Mouse (Mus musculus): Measurements from ENCODE around the gene Erv3. TPM values are rescaled to one million over a fixed set of nuclear protein-coding genes. Genes with fewer than 3 reads are reported as not detected.
A peak's percentile ranks its signal among the peaks of the same experiment; 100 is the strongest.
"Not testable (repeated sequence)": the region's sequence is repeated elsewhere in the genome, so short reads cannot be mapped to it uniquely, and the experiment has no call there.

Gene Erv3
- polyA plus RNA-seq, 1 experiment from 2014 or later = not detected

DNA sequence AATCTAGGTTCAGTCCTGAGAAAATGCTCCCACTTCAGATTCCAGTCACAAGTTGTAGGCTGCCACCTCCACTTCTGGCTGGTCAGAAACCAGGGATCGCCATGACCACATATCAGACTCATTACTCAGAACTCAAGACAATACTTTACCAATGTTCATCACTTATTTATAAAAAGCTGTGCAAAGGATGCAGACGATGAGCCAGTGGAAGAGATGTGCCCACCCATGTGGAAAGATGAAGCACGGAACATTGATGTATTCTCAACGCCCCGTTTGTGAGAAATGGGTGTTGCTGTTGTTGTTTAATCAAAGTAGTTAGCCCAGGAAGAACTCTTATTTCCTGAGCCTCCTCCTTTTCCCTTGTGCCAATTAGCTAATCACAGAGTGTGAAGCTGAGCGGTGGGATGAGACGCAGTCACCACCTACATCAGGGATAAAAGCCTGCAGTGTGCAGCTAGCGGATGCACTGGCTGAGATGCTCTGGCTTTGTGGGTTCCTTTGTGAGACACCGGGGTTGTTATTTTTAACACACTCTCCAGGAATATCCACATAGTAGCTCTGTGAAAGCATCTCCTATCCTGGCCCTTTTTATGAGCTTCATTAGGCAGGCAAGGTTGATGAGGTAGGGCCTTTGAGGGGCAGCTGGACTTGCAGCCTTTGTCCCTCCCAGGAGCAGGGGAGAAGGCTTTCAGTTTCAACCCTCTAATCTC is 18.8 kb downstream of the Erv3 start:
- 55% methylated on average over 9 of the region's 9 CpGs for WGBS
- Histone ChIP-seq H3K36me3 (ENCODE audit: control insufficient read depth, insufficient read depth) (no peaks in the 10 kb centered on the region), H3K27me3 (ENCODE audit: control insufficient read depth, insufficient read depth, low read length) (no peaks in the 10 kb centered on the region), H3K9me3 (replicated peaks; ENCODE audit: control insufficient read depth, low read length) (no peaks in the 10 kb centered on the region), H3K4me1 (ENCODE audit: control insufficient read depth, insufficient read depth, low read length) (peaks cover 16% of the 10 kb centered on the region), H3K27ac (ENCODE audit: low read length) (no peak overlapping the region), H3K4me2 (ENCODE audit: low read depth, low read length) (no peak overlapping the region), H3K9ac (ENCODE audit: low read length) (no peak overlapping the region), H3K4me3 (ENCODE audit: low read length) (no peak overlapping the region)
- no peak for ATAC-seq (replicated peaks; ENCODE audit: extremely low read depth, insufficient read depth, low FRiP score)

DNA sequence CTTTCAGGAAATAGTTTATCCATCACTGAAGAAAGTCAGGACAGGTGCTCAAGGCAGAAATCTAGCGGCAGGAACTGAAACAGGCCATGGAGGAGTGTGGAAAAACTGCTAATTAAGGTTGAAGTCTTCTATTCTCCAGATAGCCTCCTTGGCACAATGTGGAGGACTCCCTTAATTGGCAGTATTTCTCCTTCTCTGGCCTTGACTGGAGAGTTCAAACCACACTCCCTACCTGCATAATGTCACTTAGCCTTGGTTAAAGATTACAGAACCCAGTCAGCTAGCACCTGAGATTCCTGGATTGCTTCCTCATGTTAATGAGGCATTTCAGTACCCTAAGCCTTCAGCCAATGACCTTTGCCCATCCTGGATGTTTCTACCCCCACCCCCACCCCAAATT is 25.3 kb downstream of the Erv3 start:
- Histone ChIP-seq H3K36me3 (ENCODE audit: control insufficient read depth, insufficient read depth) (no peaks in the 10 kb centered on the region), H3K27me3 (ENCODE audit: control insufficient read depth, insufficient read depth, low read length) (no peaks in the 10 kb centered on the region), H3K4me3 (ENCODE audit: low read length) (no peak overlapping the region), H3K4me1 (ENCODE audit: control insufficient read depth, insufficient read depth, low read length) (no peaks in the 10 kb centered on the region), H3K9ac (ENCODE audit: low read length) (no peak overlapping the region), H3K4me2 (ENCODE audit: low read depth, low read length) (no peak overlapping the region), H3K9me3 (replicated peaks; ENCODE audit: control insufficient read depth, low read length) (peaks cover 7% of the 10 kb centered on the region), H3K27ac (ENCODE audit: low read length) (no peak overlapping the region)
- no peak for ATAC-seq (replicated peaks; ENCODE audit: extremely low read depth, insufficient read depth, low FRiP score)
- 92% methylated on average over 1 of the region's 1 CpGs for WGBS

DNA sequence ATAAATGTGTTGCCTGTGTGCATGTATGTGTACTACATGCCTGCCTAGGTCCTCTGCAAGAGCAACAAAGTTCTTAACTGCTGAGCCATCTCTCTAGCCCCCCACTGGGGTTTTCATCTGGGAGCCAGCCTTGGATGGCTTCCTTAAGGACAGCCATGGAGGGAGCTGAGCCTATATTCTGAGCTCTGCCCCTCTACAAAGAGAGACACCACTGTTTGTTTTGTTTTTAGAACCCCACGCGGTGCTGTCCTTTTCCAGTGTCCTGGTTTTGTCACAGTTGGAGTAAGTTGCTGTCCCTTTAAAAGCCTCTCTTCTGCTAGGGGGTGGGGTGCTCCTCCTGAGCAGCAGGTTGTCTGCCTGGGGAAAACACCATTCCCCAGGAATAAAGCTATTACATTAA is 27.7 kb downstream of the Erv3 start:
- Histone ChIP-seq H3K4me1 (ENCODE audit: control insufficient read depth, insufficient read depth, low read length) (peaks cover 4% of the 10 kb centered on the region), H3K9ac (ENCODE audit: low read length) (no peak overlapping the region), H3K9me3 (replicated peaks; ENCODE audit: control insufficient read depth, low read length) (peaks cover 7% of the 10 kb centered on the region), H3K27me3 (ENCODE audit: control insufficient read depth, insufficient read depth, low read length) (no peaks in the 10 kb centered on the region), H3K4me3 (ENCODE audit: low read length) (no peak overlapping the region), H3K36me3 (ENCODE audit: control insufficient read depth, insufficient read depth) (no peaks in the 10 kb centered on the region), H3K4me2 (ENCODE audit: low read depth, low read length) (no peak overlapping the region), H3K27ac (ENCODE audit: low read length) (no peak overlapping the region)
- 43% methylated on average over 2 of the region's 2 CpGs for WGBS
- ATAC-seq (replicated peaks; ENCODE audit: extremely low read depth, insufficient read depth, low FRiP score) = no peak

DNA sequence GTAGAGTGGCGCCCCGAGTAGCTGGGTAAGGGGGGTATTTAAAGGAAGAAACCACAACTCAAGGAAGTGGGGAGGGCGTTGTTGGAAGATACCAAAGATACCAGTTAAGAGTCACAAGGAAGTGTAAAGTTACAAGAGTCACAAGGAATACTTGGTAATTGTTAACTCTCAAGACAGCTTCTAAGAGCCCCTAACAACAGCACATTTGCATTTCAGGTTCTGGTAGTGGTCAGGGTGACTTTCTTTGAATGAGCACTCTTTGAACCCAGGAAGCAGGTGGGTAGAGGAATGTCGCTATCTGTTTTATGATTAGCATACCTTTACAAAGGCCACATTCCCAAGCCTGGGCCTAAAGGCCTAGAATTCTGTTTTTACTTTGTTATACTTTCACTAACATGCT is 28.6 kb downstream of the Erv3 start:
- not testable (repeated sequence) for H3K27me3 ChIP-seq (ENCODE audit: control insufficient read depth, insufficient read depth, low read length); ATAC-seq (replicated peaks; ENCODE audit: extremely low read depth, insufficient read depth, low FRiP score); H3K4me2 ChIP-seq (ENCODE audit: low read depth, low read length); H3K27ac ChIP-seq (ENCODE audit: low read length); H3K4me3 ChIP-seq (ENCODE audit: low read length); H3K9me3 ChIP-seq (replicated peaks; ENCODE audit: control insufficient read depth, low read length); H3K36me3 ChIP-seq (ENCODE audit: control insufficient read depth, insufficient read depth); H3K4me1 ChIP-seq (ENCODE audit: control insufficient read depth, insufficient read depth, low read length); H3K9ac ChIP-seq (ENCODE audit: low read length)
- 79% methylated on average over 4 of the region's 4 CpGs for WGBS

DNA sequence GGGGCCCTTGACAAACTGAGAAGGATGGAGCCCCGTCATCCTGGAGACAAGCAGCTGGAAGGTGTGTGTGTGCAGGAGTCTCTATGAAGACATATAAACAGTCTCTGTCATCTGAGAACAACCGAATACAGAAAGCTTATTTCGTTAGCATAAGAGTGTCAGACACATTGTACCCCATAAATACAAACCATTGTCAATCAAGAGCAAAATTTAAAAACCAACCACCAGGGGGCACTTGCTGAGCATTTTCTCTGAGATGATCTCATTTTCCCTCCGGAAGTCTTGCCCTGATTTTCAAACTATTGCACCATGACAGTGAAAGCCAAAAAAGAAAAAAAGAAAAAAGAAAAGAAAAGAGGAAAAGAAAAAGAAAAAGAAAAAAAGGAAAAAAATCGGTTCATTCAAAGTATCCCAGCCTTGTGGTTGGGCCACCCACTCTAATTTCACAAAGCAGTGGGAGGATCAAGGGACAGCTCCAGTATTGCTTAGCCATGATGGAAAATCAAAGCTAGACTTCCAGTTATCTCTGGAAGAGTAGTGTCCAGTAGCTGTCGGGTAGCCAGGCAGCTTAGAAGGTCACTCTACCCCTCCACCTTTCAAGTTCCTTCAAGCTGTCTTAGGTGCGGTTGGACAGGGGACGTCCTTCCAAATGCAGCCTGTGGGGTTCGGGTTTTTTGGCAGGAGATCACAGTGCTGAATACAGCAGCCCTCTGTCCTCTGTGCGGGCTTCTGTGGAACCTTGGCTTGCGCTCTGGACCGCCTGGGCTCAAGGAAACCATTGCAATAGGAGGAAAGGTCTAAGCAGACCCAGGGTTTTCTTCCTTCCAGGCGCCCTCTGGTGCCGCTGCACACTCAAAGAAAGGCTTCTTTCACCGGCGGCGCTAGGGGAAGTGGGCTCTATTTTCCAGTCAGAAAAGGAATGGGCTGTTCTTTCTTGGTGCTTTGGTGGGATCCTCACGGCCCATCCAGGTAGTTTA is 31.3 kb downstream of the Erv3 start:
- no peaks in the 10 kb centered on the region for H3K27me3 ChIP-seq (ENCODE audit: control insufficient read depth, insufficient read depth, low read length)
- peaks cover 3% of the 10 kb centered on the region; the same call in 1 of the 2 replicates for H3K9me3 ChIP-seq (replicated peaks; ENCODE audit: control insufficient read depth, low read length)
- no peak overlapping the region; the same call in 1 of the 2 replicates for H3K4me3 ChIP-seq (ENCODE audit: low read length)
- peaks cover 4% of the 10 kb centered on the region for H3K4me1 ChIP-seq (ENCODE audit: control insufficient read depth, insufficient read depth, low read length)
- H3K9ac ChIP-seq (ENCODE audit: low read length) = no peak overlapping the region
- peak; percentile 35; the same call in 1 of the 2 replicates for ATAC-seq (replicated peaks; ENCODE audit: extremely low read depth, insufficient read depth, low FRiP score)
- no peak overlapping the region for H3K27ac ChIP-seq (ENCODE audit: low read length)
- H3K4me2 ChIP-seq (ENCODE audit: low read depth, low read length) = peak overlapping the region; percentile 51
- H3K36me3 ChIP-seq (ENCODE audit: control insufficient read depth, insufficient read depth) = no peaks in the 10 kb centered on the region
- whole genome bisulfite sequencing = 45% methylated on average over 18 of the region's 18 CpGs

DNA sequence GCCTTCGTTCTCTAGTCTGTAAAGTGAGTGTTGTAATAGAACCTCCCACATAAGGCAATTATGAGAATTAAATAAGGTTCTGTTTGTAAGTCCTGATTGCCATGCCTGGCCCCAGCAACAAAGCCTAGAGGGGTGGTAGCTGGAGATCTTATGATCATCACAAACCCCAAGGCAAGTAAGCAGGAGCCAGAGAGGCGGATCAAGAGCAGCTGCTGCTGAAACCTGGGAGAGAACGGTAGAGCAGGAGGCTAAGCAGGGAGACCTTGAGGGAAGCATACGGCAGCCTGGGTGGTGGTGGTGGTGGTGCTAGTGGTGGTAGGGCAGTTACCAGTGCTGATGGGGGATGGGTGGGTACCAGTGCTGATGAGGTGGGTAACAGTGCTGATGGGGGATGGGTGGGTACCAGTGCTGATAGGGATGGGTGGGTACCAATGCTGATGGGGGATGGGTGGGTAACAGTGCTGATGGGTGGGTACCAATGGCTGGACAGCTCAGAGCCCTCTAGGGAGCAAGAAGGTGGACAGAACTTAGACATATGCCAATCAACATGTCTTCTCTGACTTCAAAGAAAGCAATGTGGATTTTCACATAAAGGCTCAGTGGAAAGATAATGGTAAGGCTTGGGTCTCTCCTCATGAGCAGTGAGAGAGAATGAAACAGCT is 32.4 kb downstream of the Erv3 start:
- H3K27me3 ChIP-seq (ENCODE audit: control insufficient read depth, insufficient read depth, low read length) = no peaks in the 10 kb centered on the region
- H3K9ac ChIP-seq (ENCODE audit: low read length) = no peak overlapping the region
- no peaks in the 10 kb centered on the region for H3K36me3 ChIP-seq (ENCODE audit: control insufficient read depth, insufficient read depth)
- H3K9me3 ChIP-seq (replicated peaks; ENCODE audit: control insufficient read depth, low read length) = no peaks in the 10 kb centered on the region
- H3K27ac ChIP-seq (ENCODE audit: low read length) = no peak overlapping the region
- peaks cover 4% of the 10 kb centered on the region for H3K4me1 ChIP-seq (ENCODE audit: control insufficient read depth, insufficient read depth, low read length)
- no peak overlapping the region for H3K4me3 ChIP-seq (ENCODE audit: low read length)
- no peak overlapping the region for H3K4me2 ChIP-seq (ENCODE audit: low read depth, low read length)
- WGBS = 82% methylated on average over 4 of the region's 4 CpGs
- no peak for ATAC-seq (replicated peaks; ENCODE audit: extremely low read depth, insufficient read depth, low FRiP score)

DNA sequence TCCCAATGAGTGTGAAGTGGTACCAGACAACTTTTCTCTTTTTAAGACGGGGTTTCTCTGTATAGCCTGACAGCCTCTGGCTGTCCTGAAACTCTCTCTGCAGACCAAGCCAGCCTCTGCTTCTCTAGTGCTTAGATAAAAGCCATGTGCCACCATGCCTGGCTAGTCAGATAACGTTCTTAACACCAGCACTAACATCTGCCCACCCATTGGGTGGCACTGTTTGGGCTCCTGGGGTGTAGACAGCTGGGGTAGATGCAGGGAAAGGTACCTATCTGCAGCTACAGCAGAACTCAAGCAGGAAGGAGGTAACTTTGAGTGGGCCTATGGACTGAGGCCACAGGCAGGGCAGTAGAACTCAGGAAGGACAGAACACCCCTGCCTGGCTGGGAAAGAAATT is 34.0 kb downstream of the Erv3 start:
- 19% methylated on average over 2 of the region's 2 CpGs for WGBS
- ATAC-seq (replicated peaks; ENCODE audit: extremely low read depth, insufficient read depth, low FRiP score) = no peak
- H3K36me3 ChIP-seq (ENCODE audit: control insufficient read depth, insufficient read depth) = no peaks in the 10 kb centered on the region
- no peak overlapping the region for H3K27ac ChIP-seq (ENCODE audit: low read length)
- no peaks in the 10 kb centered on the region for H3K9me3 ChIP-seq (replicated peaks; ENCODE audit: control insufficient read depth, low read length)
- no peak overlapping the region for H3K4me2 ChIP-seq (ENCODE audit: low read depth, low read length)
- H3K4me3 ChIP-seq (ENCODE audit: low read length) = no peak overlapping the region
- H3K9ac ChIP-seq (ENCODE audit: low read length) = no peak overlapping the region
- no peaks in the 10 kb centered on the region for H3K27me3 ChIP-seq (ENCODE audit: control insufficient read depth, insufficient read depth, low read length)
- peaks cover 6% of the 10 kb centered on the region for H3K4me1 ChIP-seq (ENCODE audit: control insufficient read depth, insufficient read depth, low read length)

DNA sequence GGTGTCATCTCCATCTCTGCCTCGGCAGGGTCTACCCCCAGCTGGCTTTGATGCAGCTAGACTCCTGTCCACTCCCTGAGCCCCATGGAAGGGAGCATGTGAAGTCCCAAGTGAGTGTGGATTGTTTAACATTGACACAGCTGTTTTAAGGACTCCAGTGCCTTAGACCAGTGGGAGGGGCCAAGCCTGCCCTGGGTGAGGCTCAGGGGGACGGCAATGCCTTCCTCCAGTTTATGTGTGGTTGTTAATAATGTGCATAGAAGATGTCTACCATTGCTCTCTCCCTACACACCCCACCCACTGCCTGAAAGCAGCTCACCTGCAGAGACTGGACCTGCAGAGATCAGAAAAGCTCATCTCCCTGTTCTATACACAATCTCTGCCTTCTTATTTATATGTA is 35.6 kb downstream of the Erv3 start:
- Histone ChIP-seq H3K9me3 (replicated peaks; ENCODE audit: control insufficient read depth, low read length) (no peaks in the 10 kb centered on the region), H3K27ac (ENCODE audit: low read length) (no peak overlapping the region), H3K36me3 (ENCODE audit: control insufficient read depth, insufficient read depth) (no peaks in the 10 kb centered on the region), H3K4me1 (ENCODE audit: control insufficient read depth, insufficient read depth, low read length) (peaks cover 8% of the 10 kb centered on the region), H3K4me2 (ENCODE audit: low read depth, low read length) (no peak overlapping the region), H3K4me3 (ENCODE audit: low read length) (no peak overlapping the region), H3K27me3 (ENCODE audit: control insufficient read depth, insufficient read depth, low read length) (no peaks in the 10 kb centered on the region), H3K9ac (ENCODE audit: low read length) (no peak overlapping the region)
- WGBS = 51% methylated on average over 2 of the region's 2 CpGs
- no peak for ATAC-seq (replicated peaks; ENCODE audit: extremely low read depth, insufficient read depth, low FRiP score)

Measured in heart, embryonic 16.5 days (tissue).